Mouse (Mus musculus) cerebral cortex, adult 2 months (tissue): Measurements from ENCODE around the gene Ntm.

Experiments used
- WGBS: fragments of 180-500 bp; shearing (Covaris S2); methylation state at CpG from one replicate; pipeline ENCODE4 v1.1.7; 2018; 5-methylcytosine and 5-hydroxymethylcytosine counted together

The Ntm gene

GRCm38 (mm10) chr9:29802990-29803737 is 159.8 kb downstream of the Ntm start:
- whole genome bisulfite sequencing: 13% methylated on average over 12 of the region's 12 CpGs

GRCm38 (mm10) chr9:29802071-29802705 is 160.8 kb downstream of the Ntm start:
- WGBS: 33% methylated on average over 12 of the region's 12 CpGs

DNA sequence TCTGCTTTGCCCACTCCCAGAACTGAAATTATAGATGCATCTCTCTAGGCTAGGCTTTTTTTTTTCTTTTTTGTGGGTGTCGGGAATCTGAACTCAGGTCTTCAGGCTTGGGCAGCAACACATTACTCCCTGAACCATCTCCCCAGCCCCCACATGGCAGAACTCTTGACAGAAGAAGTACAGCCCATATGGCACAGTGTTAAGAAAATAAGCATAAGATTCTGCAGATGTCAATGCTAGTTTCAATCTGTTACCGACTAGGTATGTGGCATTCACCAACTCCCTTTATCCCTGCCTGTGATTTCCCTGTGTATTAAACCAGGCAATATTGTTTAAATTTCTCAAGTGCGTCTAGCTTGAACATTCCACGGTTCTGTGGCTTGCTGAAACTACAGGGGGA is 166.7 kb downstream of the Ntm start:
- WGBS: 60% methylated on average over 4 of the region's 4 CpGs

- WGBS: 72% methylated on average over 10 of the region's 10 CpGs
Measured at GRCm38 (mm10) chr9:29791199-29791915, 171.6 kb downstream of the Ntm start.

GRCm38 (mm10) chr9:29790017-29790416 is 172.9 kb downstream of the Ntm start:
- WGBS: 63% methylated on average over 4 of the region's 4 CpGs

- WGBS: 57% methylated on average over 9 of the region's 9 CpGs
Measured at GRCm38 (mm10) chr9:29788855-29789254, 174.1 kb downstream of the Ntm start.

- WGBS: 77% methylated on average over 4 of the region's 4 CpGs
Measured at GRCm38 (mm10) chr9:29787408-29787807, 175.5 kb downstream of the Ntm start.

DNA sequence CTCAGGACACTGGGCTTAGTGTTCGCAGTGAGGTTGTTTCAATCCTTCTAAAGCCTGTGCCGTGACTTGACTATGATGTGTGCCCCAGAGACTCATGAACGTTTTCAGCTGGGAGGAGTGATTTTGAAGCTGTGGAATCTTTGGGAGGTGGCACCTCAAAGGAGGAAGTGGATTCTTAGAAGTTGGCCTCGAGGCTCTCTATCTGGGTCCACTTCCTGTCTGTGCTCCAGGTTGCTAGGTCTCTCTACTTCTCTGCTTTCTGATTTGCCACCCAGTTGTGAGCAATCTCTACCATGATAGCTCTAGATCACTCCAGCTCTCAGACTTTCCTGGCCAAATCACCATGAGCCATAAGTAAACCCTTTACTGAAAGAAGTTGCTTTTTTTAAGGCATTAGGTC is 180.2 kb downstream of the Ntm start:
- 75% methylated on average over 4 of the region's 4 CpGs for WGBS

DNA sequence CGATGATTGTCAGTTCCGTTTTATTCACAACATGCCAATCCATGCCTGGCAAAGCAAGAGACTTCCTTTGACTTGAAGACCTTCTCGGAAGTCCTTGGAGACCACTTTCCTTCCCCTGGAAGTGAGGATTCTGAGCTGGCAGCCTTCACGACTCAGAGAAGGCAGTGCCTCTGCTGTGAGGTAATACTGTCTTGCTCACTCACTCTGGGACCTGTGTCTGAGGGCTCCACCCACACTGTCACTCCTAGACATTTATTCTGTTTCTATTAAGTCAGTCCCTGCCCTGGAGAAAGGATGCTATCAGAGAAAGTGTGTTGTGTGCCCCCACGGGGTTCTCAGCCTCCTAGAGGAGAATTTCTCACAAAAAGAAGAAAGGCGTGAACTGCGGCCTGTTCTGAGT is 183.2 kb downstream of the Ntm start:
- 57% methylated on average over 7 of the region's 7 CpGs for WGBS

- WGBS: 92% methylated on average over 3 of the region's 3 CpGs
Measured at GRCm38 (mm10) chr9:29776951-29777350, 186.0 kb downstream of the Ntm start.

- 87% methylated on average over 4 of the region's 4 CpGs for WGBS
Measured at GRCm38 (mm10) chr9:29776542-29776941, 186.4 kb downstream of the Ntm start.

GRCm38 (mm10) chr9:29776030-29776429 is 186.9 kb downstream of the Ntm start:
- 70% methylated on average over 4 of the region's 4 CpGs for WGBS

DNA sequence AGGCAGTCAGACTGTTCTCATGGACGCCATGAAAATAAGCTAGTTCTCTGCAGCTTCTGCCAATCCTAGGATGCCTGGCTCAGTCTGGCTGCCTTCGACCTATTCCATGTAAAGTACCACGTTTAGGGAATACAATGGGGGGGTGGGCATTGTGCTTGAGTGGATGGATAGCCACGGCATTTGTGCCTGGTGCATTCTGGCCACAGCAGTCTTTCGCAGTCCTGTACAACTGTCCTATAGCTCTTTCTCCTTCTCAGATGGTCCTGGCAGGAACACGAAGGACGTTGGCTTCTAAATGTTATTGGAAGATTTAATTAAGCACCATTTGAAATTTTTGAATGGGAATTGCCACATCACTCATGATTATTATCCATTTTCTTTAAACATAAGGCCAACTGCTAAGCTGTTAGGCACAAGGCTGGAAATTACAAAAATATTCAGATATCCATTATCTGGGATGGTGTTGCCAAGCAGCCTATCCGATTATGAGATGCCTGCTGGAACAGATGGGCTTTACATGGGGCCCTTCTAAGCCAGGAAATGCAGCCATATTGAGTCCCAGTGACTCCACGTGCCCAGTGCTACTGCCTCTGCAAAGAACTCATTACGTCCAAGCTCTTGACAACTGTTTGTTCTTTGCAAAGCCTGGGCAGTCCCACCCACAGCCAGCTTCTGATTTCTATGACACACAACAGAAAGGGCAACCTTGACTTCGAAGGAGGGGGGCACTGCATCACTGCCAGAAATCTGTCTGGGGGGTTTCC is 190.1 kb downstream of the Ntm start:
- 57% methylated on average over 11 of the region's 11 CpGs for WGBS

DNA sequence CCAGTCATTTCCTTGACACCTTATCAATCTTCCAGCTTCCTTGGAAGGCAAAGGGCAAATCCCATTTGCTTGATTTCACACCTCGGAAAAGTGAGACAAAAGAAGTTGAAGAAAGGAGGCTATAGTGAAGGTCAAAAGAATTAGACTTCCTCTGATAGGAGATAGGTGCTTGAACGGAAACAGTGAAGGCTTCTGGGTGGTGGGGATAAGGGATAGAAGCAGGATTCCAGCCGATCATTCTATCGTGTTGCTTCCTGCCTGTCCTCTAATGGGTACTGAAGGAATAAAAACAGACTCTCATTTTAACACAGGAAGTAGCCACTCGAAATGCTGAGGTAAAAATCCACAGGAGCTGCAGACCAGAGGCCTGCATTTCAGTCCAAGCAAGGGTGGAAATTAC is 191.1 kb downstream of the Ntm start:
- whole genome bisulfite sequencing: 65% methylated on average over 5 of the region's 5 CpGs

- WGBS: 75% methylated on average over 23 of the region's 23 CpGs
Measured at GRCm38 (mm10) chr9:29771071-29771785, 191.7 kb downstream of the Ntm start.

DNA sequence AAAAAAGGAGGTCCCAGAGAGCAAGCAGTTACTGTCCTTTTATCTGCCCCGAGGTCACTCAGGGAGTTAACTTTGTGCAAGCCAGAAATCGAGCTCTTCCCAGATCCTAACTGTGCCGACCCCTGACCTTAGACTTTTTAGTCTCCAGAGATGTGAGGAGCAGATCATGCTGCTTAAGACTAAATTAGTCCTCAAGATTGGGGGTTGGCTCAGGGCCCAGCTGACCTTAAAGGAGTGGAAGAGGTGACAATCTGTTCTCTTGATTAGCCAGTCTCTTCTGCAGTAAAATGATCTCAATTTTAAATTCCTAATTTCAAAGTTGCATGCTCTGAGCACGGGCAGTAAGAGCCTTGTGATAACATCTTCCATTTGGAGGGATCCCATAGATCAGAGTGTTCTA is 193.6 kb downstream of the Ntm start:
- WGBS: 68% methylated on average over 4 of the region's 4 CpGs

DNA sequence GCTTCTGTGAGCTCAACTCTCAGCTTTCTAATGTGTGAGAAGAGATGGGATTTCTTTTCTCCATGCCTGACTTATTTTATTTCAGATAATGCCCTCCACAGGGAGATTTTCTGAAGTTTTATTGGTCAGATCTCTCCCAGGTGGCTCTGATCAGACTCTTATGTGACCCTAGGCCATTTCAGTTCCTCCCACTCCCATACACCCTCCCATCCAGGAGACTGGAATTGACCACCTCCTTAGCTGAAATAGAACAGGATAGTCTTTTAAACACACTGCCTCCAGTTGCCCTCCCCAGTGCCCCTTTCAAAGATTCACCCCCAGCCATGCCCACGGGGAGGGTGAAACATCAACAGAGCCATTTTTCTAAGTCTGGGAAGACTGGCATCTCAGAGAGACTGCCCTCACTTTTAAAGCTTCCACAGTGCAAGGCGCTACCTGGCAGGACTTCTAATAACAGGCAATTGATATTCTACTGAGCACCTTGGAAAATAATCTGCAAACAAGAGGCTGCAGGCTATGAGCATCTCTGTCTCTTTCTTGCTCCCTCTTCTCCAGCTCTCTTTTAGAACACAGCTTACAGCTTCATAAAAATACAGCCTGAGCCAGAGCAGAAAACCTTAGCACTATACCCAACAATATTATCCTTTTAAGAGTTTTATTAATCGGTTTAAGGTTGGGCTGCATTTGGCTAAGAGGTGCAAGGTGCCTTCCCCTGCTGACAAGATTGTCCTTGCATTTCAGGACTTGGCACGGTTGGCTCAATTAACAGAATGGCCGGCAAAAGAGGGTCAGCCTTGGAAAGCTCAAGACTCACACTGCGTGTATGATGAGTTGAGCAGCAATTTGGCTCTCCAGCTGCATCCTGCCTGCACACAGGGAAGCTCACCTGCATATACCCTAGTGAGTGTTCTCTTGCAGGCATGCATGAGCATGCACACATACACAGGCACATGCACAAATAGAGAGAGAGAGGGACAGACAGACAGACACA is 196.7 kb downstream of the Ntm start:
- 68% methylated on average over 6 of the region's 6 CpGs for WGBS

DNA sequence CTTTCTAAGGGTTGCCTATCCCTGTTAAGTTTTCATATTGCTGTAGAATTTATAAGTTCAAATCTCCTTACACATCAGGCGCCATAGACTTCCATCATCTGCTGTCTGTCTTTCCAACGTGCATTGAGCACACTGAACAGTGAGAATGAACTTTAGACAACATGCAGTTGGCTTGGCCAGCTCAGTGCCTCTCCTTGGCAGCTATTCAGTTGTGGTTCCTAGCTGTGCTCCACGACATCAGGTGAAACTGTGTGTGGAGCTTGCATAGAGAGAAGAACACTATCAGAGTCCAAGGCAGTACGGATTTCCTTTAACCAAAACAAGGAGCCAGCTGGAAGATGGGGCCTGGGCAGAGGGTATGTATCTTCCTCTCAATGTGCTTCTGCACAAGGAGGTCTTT is 199.6 kb downstream of the Ntm start:
- WGBS: 63% methylated on average over 4 of the region's 4 CpGs

GRCm38 (mm10) chr9:29761952-29762586 is 200.9 kb downstream of the Ntm start:
- WGBS: 42% methylated on average over 8 of the region's 8 CpGs

- 48% methylated on average over 5 of the region's 5 CpGs for WGBS
Measured at GRCm38 (mm10) chr9:29761511-29761910, 201.4 kb downstream of the Ntm start.
